Mouse (Mus musculus): Measurements from ENCODE around the gene Nup133. TPM values are rescaled to one million over a fixed set of nuclear protein-coding genes. Genes with fewer than 3 reads are reported as not detected.
A peak's percentile ranks its signal among the peaks of the same experiment; 100 is the strongest.

Gene Nup133
- polyA plus RNA-seq, 1 experiment from 2014 or later, result 26.5 TPM

- H3K27ac ChIP-seq, result no peak within 1 kb of the TSS
- peaks cover 15% of the 10 kb centered on the region for H3K4me1 ChIP-seq (replicated peaks; ENCODE audit: control insufficient read depth, insufficient read depth, low read length)
- DNase-seq (ENCODE audit: low spot score), result no peak
- no peak within 1 kb of the TSS for H3K4me3 ChIP-seq (replicated peaks; ENCODE audit: low read length)
- H3K36me3 ChIP-seq (replicated peaks; ENCODE audit: control insufficient read depth, insufficient read depth), result no peaks in the 10 kb centered on the region; the same call in 1 of the 2 replicates
- H3K9ac ChIP-seq, result no peak within 1 kb of the TSS
- ATAC-seq (ENCODE audit: low FRiP score), result no peak
- H3K27me3 ChIP-seq (ENCODE audit: control insufficient read depth, insufficient read depth, low read length), result peaks cover 53% of the 10 kb centered on the region
- 27% methylated on average over 15 of the region's 15 CpGs for WGBS
- no peaks in the 10 kb centered on the region for H3K9me3 ChIP-seq (ENCODE audit: control insufficient read depth, low read length)
- H3K4me2 ChIP-seq (replicated peaks), result no peak within 1 kb of the TSS
Observed at GRCm38 (mm10) chr8:123894502-123895097, 54.5 kb downstream of the Nup133 start, which contains the start of gene Acta1. Gene Acta1 (minus strand): TSS chr8:123894751.

- Histone ChIP-seq H3K9me3 (ENCODE audit: control insufficient read depth, low read length) (no peaks in the 10 kb centered on the region), H3K4me1 (replicated peaks; ENCODE audit: control insufficient read depth, insufficient read depth, low read length) (peaks cover 15% of the 10 kb centered on the region), H3K36me3 (replicated peaks; ENCODE audit: control insufficient read depth, insufficient read depth) (no peaks in the 10 kb centered on the region), H3K4me3 (replicated peaks; ENCODE audit: low read length) (no peak overlapping the region), H3K4me2 (replicated peaks) (peak overlapping the region; percentile 80; the same call in 1 of the 2 replicates), H3K9ac (no peak overlapping the region), H3K27ac (no peak overlapping the region), H3K27me3 (ENCODE audit: control insufficient read depth, insufficient read depth, low read length) (peaks cover 61% of the 10 kb centered on the region)
- WGBS, result 83% methylated on average over 11 of the region's 11 CpGs
- ATAC-seq (ENCODE audit: low FRiP score) (no peak), DNase-seq (ENCODE audit: low spot score) (no peak)
Observed at GRCm38 (mm10) chr8:123893413-123893812, 55.7 kb downstream of the Nup133 start.

DNA sequence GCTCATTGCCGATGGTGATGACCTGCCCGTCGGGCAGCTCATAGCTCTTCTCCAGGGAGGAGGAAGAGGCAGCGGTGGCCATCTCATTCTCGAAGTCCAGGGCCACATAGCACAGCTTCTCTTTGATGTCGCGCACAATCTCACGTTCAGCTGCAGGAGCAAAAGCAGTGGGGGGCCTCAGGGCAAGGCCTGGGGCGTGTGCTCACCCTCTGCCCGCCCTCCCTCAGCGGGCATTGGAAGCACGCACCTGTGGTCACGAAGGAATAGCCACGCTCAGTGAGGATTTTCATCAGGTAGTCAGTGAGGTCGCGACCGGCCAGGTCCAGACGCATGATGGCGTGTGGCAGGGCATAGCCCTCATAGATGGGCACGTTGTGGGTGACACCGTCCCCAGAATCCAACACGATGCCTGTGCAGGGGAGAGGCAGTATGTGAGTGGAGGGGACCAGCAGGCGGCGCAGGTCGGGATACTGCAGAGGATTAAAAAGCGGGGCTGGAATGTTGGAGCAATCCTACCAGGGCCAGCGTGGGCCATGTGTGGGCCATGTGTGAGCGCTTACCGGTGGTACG lies 56.4 kb downstream of the Nup133 start:
- H3K27ac ChIP-seq, result peak overlapping the region; percentile 84
- H3K9me3 ChIP-seq (ENCODE audit: control insufficient read depth, low read length), result no peaks in the 10 kb centered on the region
- 0 out of 2 replicates have a peak, but pooled peaks have one; percentile 26 for ATAC-seq (ENCODE audit: low FRiP score)
- peak overlapping the region; percentile 45 for H3K4me3 ChIP-seq (replicated peaks; ENCODE audit: low read length)
- WGBS, result 11% methylated on average over 30 of the region's 30 CpGs
- peak overlapping the region; percentile 80 for H3K4me2 ChIP-seq (replicated peaks)
- H3K9ac ChIP-seq, result peak overlapping the region; percentile 74
- no peaks in the 10 kb centered on the region for H3K36me3 ChIP-seq (replicated peaks; ENCODE audit: control insufficient read depth, insufficient read depth)
- H3K4me1 ChIP-seq (replicated peaks; ENCODE audit: control insufficient read depth, insufficient read depth, low read length), result peaks cover 15% of the 10 kb centered on the region
- peaks cover 61% of the 10 kb centered on the region for H3K27me3 ChIP-seq (ENCODE audit: control insufficient read depth, insufficient read depth, low read length)
- peak; percentile 24 for DNase-seq (ENCODE audit: low spot score)

DNA sequence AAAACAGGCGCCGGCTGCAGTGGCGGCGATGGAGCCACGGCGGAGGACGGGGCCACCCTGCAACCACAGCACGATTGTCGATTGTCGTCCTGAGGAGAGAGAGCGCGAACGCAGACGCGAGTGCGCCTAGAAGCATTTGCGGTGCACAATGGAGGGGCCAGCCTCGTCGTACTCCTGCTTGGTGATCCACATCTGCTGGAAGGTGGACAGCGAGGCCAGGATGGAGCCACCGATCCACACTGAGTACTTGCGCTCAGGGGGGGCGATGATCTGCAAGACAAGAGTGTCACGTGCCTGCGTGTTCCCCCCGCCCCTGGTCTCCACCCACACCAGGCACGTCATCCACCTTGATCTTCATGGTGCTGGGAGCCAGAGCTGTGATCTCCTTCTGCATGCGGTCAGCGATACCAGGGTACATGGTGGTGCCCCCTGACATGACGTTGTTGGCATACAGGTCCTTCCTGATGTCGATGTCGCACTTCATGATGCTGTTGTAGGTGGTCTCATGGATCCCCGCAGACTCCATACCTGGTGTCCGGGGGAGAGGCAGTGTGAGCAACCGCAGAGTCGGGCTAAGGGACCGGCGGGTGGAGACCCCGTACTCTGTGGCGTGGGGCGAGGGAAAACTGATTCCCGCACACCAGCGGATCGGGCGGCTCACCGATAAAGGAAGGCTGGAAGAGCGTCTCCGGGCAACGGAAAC lies 57.0 kb downstream of the Nup133 start:
- peak overlapping the region; percentile 80 for H3K4me2 ChIP-seq (replicated peaks)
- H3K27me3 ChIP-seq (ENCODE audit: control insufficient read depth, insufficient read depth, low read length), result peaks cover 61% of the 10 kb centered on the region
- peaks cover 15% of the 10 kb centered on the region for H3K4me1 ChIP-seq (replicated peaks; ENCODE audit: control insufficient read depth, insufficient read depth, low read length)
- H3K36me3 ChIP-seq (replicated peaks; ENCODE audit: control insufficient read depth, insufficient read depth), result no peaks in the 10 kb centered on the region
- DNase-seq (ENCODE audit: low spot score) (peak; percentile 73), ATAC-seq (ENCODE audit: low FRiP score) (peak; percentile 86)
- peak overlapping the region; percentile 84 for H3K27ac ChIP-seq
- WGBS, result 1% methylated on average over 49 of the region's 49 CpGs
- no peaks in the 10 kb centered on the region for H3K9me3 ChIP-seq (ENCODE audit: control insufficient read depth, low read length)
- H3K4me3 ChIP-seq (replicated peaks; ENCODE audit: low read length), result peak overlapping the region; percentile 45
- peak overlapping the region; percentile 74 for H3K9ac ChIP-seq

DNA sequence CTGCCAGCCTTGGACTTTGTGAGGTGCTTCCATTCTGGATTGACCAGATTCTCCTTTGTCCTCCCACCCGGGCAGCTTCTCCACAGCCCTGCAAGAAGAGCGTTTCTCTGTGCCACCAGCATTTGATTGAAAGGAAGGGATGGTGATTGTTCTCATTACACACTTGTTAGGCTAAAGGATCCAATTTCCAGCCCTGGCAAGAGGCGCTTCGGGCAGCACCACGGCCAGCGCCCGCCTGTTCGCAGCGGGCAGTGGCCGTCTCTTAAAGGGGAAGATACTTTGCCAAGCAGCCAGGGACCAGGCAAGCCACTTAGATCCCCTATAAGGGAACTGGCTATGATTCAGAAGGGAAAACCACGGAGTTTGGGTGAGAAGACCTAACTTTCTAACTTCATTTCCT lies 57.8 kb downstream of the Nup133 start:
- Histone ChIP-seq H3K4me2 (replicated peaks) (peak overlapping the region; percentile 80), H3K4me1 (replicated peaks; ENCODE audit: control insufficient read depth, insufficient read depth, low read length) (peaks cover 15% of the 10 kb centered on the region), H3K4me3 (replicated peaks; ENCODE audit: low read length) (peak overlapping the region; percentile 45), H3K9ac (peak overlapping the region; percentile 74), H3K36me3 (replicated peaks; ENCODE audit: control insufficient read depth, insufficient read depth) (no peaks in the 10 kb centered on the region), H3K27me3 (ENCODE audit: control insufficient read depth, insufficient read depth, low read length) (peaks cover 59% of the 10 kb centered on the region), H3K9me3 (ENCODE audit: control insufficient read depth, low read length) (no peaks in the 10 kb centered on the region), H3K27ac (peak overlapping the region; percentile 84)
- WGBS, result 0% methylated on average over 11 of the region's 11 CpGs
- ATAC-seq (ENCODE audit: low FRiP score) (no peak), DNase-seq (ENCODE audit: low spot score) (peak; percentile 68)

GRCm38 (mm10) chr8:123889797-123890196 lies 59.3 kb downstream of the Nup133 start:
- peaks cover 44% of the 10 kb centered on the region for H3K27me3 ChIP-seq (ENCODE audit: control insufficient read depth, insufficient read depth, low read length)
- WGBS, result 52% methylated on average over 4 of the region's 4 CpGs

GRCm38 (mm10) chr8:123887956-123888355 lies 61.1 kb downstream of the Nup133 start:
- WGBS, result 91% methylated on average over 2 of the region's 2 CpGs
- Histone ChIP-seq H3K36me3 (replicated peaks; ENCODE audit: control insufficient read depth, insufficient read depth) (no peaks in the 10 kb centered on the region), H3K27me3 (ENCODE audit: control insufficient read depth, insufficient read depth, low read length) (peaks cover 26% of the 10 kb centered on the region), H3K4me2 (replicated peaks) (no peak overlapping the region), H3K9me3 (ENCODE audit: control insufficient read depth, low read length) (no peaks in the 10 kb centered on the region), H3K27ac (no peak overlapping the region), H3K4me1 (replicated peaks; ENCODE audit: control insufficient read depth, insufficient read depth, low read length) (peaks cover 29% of the 10 kb centered on the region), H3K9ac (no peak overlapping the region), H3K4me3 (replicated peaks; ENCODE audit: low read length) (no peak overlapping the region)
- no peak for DNase-seq (ENCODE audit: low spot score)
- ATAC-seq (ENCODE audit: low FRiP score), result no peak

More at GRCm38 (mm10) chr8:123889797-123890196, 59.3 kb downstream of the Nup133 start:
- Histone ChIP-seq H3K9ac (no peak overlapping the region), H3K27ac (no peak overlapping the region), H3K9me3 (ENCODE audit: control insufficient read depth, low read length) (no peaks in the 10 kb centered on the region), H3K36me3 (replicated peaks; ENCODE audit: control insufficient read depth, insufficient read depth) (no peaks in the 10 kb centered on the region), H3K4me3 (replicated peaks; ENCODE audit: low read length) (no peak overlapping the region), H3K4me2 (replicated peaks) (no peak overlapping the region), H3K4me1 (replicated peaks; ENCODE audit: control insufficient read depth, insufficient read depth, low read length) (peaks cover 21% of the 10 kb centered on the region)
- DNase-seq (ENCODE audit: low spot score), result no peak
- no peak for ATAC-seq (ENCODE audit: low FRiP score)

GRCm38 (mm10) chr8:123887163-123887562 lies 61.9 kb downstream of the Nup133 start:
- Histone ChIP-seq H3K4me2 (replicated peaks) (no peak overlapping the region), H3K9me3 (ENCODE audit: control insufficient read depth, low read length) (no peaks in the 10 kb centered on the region), H3K4me3 (replicated peaks; ENCODE audit: low read length) (no peak overlapping the region), H3K4me1 (replicated peaks; ENCODE audit: control insufficient read depth, insufficient read depth, low read length) (peaks cover 21% of the 10 kb centered on the region), H3K36me3 (replicated peaks; ENCODE audit: control insufficient read depth, insufficient read depth) (no peaks in the 10 kb centered on the region), H3K27ac (no peak overlapping the region), H3K27me3 (ENCODE audit: control insufficient read depth, insufficient read depth, low read length) (peaks cover 20% of the 10 kb centered on the region), H3K9ac (no peak overlapping the region)
- 92% methylated on average over 4 of the region's 4 CpGs for WGBS
- ATAC-seq (ENCODE audit: low FRiP score) (no peak), DNase-seq (ENCODE audit: low spot score) (no peak)

Data from hindbrain, embryonic 14.5 days (tissue).